Mouse (Mus musculus) bone marrow macrophage, adult 2 months (primary cell): ENCODE data around the gene Sgip1.

Experiments used
- CTCF ChIP-seq: IDR thresholded peaks from 2 replicates; pipeline ENCODE4 v1.5.1; 2012; ENCODE audit warnings: low read depth, mild to moderate bottlenecking, low read length, moderate library complexity
- POLR2A ChIP-seq: IDR thresholded peaks from 2 replicates; pipeline ENCODE4 v1.6.1; 2012; ENCODE audit warnings: mild to moderate bottlenecking, low read depth, low read length, borderline replicate concordance

DNA sequence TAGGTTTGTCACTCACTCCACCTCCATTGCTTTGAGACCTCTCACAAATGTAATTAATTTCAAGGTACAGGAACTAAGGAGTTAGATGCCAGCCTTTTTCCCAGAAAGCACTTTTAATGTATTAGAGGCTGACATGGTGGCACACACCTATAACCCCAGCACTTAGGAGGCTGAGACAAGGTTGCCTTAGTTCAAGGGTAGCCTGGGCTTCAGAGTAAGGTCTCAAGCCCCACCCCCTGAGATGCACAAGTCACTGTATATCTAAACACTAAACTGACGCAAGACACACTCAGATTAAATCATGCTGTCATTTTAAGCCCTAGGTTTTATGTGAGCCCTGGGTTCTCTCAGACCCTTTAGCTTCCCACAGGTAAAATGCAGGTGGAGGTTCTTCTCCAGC is 92.1 kb downstream of the Sgip1 start:
- TF ChIP-seq POLR2A: no peak
- no peak for TF ChIP-seq CTCF
